Mouse (Mus musculus) B cell, adult 62 days (primary cell): Measurements from ENCODE around the gene Gm13769. TPM values are rescaled to one million over a fixed set of nuclear protein-coding genes. Genes with fewer than 3 reads are reported as not detected.

Source experiments
- total RNA-seq: library from RNA; stranded (reverse); gene quantifications from 4 replicates; pipeline ENCODE4 v1.2.4, GENCODE M21; 2023

The Gm13769 gene
- total RNA-seq: not detected in 4 replicates

DNA sequence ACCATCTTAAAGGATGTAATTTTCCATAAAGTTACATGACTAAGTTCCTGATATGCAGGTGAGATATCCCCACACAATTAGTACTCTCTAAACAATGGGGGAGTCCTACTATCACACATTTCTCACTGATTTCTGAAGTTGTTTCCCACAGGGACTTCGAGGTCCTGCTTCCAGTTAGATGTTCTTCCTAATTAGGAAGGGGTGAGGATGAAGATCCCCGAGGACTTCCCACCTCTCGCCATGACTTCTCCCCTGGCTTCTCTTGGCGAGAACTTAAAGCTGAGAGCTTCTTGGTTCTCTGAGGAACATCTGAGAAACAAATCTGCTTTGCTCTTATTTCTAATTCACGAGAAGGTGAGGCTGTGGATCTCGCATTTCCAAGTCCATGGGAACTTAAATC lies at the start of gene Gm13769:
TSS of gene Gm13769 (plus strand) at position 301 of the 400 bp plus-strand sequence.

GRCm38 (mm10) chr2:90292741-90293140 lies 29.3 kb upstream of the Gm13769 start, which contains the start of gene Olfr1272:
Gene Olfr1272 (minus strand): TSS chr2:90292841.

Other genes starting within 250 kb of the Gm13769 start
- not detected in 4 replicates for gene Olfr1269, start 200.8 kb upstream of the Gm13769 start, total RNA-seq
- gene Olfr32, start 179.9 kb upstream of the Gm13769 start, total RNA-seq: not detected in 4 replicates
- not detected in 4 replicates for gene Olfr1270, start 169.1 kb upstream of the Gm13769 start, total RNA-seq
- gene Olfr1506, start 97.7 kb upstream of the Gm13769 start, total RNA-seq: 0.24 to 0.72 TPM (median 0.38 TPM) in 4 replicates
- not detected in 4 replicates for gene Olfr142, start 64.6 kb upstream of the Gm13769 start, total RNA-seq
- gene Olfr1271, start 51.2 kb upstream of the Gm13769 start, total RNA-seq: not detected in 4 replicates
- not detected in 4 replicates for gene Olfr1272, start 29.4 kb upstream of the Gm13769 start, total RNA-seq
- not detected in 4 replicates for gene Olfr1274-ps, start 76.5 kb downstream of the Gm13769 start, total RNA-seq